Mouse (Mus musculus): ENCODE measurements around the gene Tekt5.

DNA sequence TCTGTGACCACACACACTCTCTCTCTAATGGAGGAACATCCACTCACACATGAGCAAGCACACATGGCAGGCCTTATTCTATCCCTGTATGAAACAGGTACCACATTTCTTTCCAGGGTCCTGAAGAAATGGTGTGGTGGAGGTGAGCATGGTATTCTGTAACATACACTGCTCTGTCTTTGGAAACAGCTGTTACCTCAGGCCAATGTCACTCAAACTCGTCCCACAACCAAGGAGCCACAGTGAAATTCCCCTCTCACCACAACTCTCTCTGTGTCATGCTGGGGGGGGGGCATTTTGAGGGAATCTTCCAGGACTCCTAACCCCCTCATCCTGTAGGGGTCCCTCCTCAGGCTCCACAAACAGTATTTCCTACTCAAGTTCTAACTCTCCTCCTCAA lies 36.6 kb upstream of the Tekt5 start:
- no peak for TF ChIP-seq CTCF (IDR thresholded peaks at IDR 0.05; ENCODE audit: borderline replicate concordance, insufficient read depth, low read length)
- no peak for TF ChIP-seq POLR2A (IDR thresholded peaks at IDR 0.05; ENCODE audit: low read depth, low read length)
